Mouse (Mus musculus) splenic B cell, adult 2 months (primary cell): ENCODE data around the gene Sdhaf1.

Experiments
- DNase-seq: peaks from one replicate; pipeline ENCODE4 v3.0.0-alpha.2; 2011; ENCODE audit warnings: low read depth, low spot score
- H3K27me3 ChIP-seq: 2 replicates; pipeline ENCODE4 v1.6.1; 2012; ENCODE audit warnings: mild to moderate bottlenecking, low read length, moderate library complexity, mixed read lengths; ENCODE audit not compliant: control insufficient read depth, poor library complexity, insufficient read depth, severe bottlenecking
- H3K36me3 ChIP-seq: 2 replicates; pipeline ENCODE4 v1.6.1; 2012; ENCODE audit warnings: mild to moderate bottlenecking, low read length, moderate library complexity, mixed read lengths; ENCODE audit not compliant: control insufficient read depth, poor library complexity, insufficient read depth, severe bottlenecking

Sdhaf1 gene

GRCm38 (mm10) chr7:30315559-30316529 is 7.9 kb downstream of the Sdhaf1 start:
- Histone ChIP-seq H3K27me3 (no peaks in the 10 kb centered on the region), H3K36me3 (no peaks in the 10 kb centered on the region)
- DNase-seq, result no peak

DNA sequence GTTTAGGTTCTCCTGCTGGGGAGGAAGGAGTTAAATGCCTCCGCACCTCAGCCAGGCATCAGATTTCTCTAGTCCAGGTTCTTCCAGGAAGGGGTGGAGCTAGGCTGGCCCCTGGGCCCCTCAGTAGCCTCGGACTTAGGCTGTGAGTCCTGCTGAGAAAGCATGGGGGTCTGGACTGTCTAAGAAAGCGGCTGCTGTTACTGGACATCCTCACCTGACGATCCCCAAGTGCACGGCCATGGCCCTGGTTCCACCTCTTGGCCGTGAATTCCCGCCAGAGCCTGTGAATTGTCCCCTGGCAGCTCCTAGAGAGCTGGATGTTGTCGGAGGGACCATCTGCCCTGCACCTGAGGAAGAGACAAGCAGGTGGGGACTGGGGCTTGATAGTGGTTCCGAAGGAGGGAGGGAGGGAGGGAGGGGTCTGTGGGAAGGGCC is 9.0 kb downstream of the Sdhaf1 start, which contains the start of gene Syne4:
TSS of gene Syne4 (plus strand) at position 87 of the 435 bp plus-strand sequence.
- DNase-seq, result no peak
- no peaks in the 10 kb centered on the region for H3K27me3 ChIP-seq

GRCm38 (mm10) chr7:30313666-30314320 is 9.9 kb downstream of the Sdhaf1 start:
- no peak for DNase-seq
- Histone ChIP-seq H3K36me3 (no peaks in the 10 kb centered on the region), H3K27me3 (no peaks in the 10 kb centered on the region)

More for the DNA sequence above, 9.0 kb downstream of the Sdhaf1 start, which contains the start of gene Syne4:
- H3K36me3 ChIP-seq, result no peaks in the 10 kb centered on the region

DNA sequence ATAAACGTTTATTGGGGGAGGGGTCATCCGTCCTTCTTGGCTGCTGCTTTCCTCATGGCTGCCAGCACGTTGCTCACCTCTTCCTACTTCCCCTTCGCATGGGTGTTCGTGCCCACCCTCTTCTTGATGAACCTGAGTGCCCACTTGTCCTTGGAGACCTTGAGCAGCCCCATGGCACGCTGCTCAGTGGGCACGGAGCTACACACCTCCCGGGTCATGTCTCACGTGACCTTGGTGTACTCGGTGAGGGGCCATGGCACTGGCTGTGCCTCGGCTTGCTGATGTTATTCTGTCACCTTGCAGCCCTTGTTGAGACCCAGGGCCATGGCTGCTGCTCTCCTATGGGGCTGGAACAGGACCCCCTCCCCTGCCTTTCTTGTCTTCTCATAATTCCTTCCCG is 13.6 kb downstream of the Sdhaf1 start:
- no peaks in the 10 kb centered on the region for H3K36me3 ChIP-seq
- no peak for DNase-seq
- H3K27me3 ChIP-seq, result no peaks in the 10 kb centered on the region

DNA sequence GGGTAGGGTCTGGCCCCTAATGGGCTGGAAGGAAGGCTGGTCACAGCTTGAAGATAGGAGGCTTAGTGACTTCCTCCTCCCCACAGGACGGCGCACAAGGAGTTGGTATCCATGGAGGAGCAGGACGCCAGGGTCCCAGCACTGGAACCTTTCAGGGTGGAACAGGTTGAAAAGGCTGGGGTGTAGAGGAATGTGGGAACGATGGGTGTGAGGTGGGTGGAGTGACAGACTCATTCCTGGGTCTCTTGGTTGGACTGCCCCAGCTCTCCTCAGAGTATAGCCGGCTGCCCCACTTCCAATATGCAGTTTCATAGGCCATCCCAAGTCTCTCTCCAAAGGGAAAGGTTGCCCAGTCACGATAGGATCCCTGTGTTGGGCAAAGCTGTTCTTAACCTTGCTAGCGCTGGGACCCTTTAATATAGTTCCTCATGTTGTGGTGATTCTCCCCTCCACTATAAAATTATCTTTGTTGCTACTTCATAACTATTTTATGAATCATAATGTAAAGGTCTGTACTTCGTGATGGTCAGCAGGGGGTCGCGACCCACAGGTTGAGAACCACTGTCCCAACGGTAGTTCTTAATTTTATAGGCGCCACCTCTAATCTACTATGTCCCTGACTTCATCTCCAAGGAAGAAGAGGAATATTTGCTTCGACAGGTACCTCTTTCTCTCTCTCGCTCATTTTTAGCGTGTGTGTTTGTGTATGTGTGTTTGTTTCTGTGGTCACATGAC is 14.1 kb downstream of the Sdhaf1 start:
- Histone ChIP-seq H3K36me3 (no peaks in the 10 kb centered on the region), H3K27me3 (no peaks in the 10 kb centered on the region)
- DNase-seq, result no peak

GRCm38 (mm10) chr7:30308076-30309005 is 15.4 kb downstream of the Sdhaf1 start, which contains the start of gene Alkbh6:
Gene Alkbh6 (plus strand): TSS chr7:30308717.
- DNase-seq, result peak; percentile 96
- H3K36me3 ChIP-seq, result no peaks in the 10 kb centered on the region
- no peaks in the 10 kb centered on the region for H3K27me3 ChIP-seq

- DNase-seq, result peak; percentile 55
- H3K27me3 ChIP-seq, result no peaks in the 10 kb centered on the region
- no peaks in the 10 kb centered on the region for H3K36me3 ChIP-seq
Observed at GRCm38 (mm10) chr7:30306083-30306779, 17.5 kb downstream of the Sdhaf1 start.

DNA sequence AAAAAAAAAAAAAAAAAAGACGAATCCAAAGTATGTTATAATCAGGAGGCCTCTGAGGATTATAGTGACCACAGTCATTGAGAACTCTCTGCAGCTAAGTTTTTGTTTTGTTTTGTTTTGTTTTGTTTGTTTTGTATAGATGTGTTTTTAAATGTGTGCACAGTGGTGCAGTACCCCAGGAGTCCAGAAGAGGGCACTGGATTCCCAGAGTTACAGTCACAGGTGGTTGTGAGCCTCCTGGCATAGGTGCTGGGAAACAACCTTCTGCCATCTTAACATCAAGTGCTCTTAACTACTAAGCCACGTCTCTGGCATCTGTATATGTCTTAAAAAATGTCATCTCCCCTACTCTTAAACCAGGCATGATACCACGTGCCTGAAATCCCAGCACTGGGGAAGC is 22.8 kb downstream of the Sdhaf1 start:
- Histone ChIP-seq H3K36me3 (no peaks in the 10 kb centered on the region), H3K27me3 (no peaks in the 10 kb centered on the region)
- DNase-seq, result peak; percentile 76

DNA sequence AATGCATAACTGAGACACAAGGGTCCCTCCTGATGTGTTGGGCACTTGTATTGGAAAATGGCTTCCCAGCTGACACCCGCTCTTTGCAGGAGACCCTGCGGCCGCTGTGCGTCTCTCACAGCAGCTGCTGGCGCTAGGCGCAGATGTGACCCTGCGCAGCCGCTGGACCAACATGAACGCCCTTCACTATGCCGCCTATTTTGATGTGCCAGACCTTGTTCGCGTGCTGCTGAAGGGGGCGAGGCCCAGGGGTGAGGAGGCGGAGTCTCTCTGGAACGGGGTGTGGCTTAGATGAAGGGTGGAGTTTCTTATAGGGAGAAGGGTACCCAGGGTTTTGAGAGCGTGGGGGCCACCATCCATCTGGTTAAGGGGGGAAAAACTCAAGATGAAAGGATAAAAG is 26.4 kb downstream of the Sdhaf1 start:
- DNase-seq, result no peak
- H3K36me3 ChIP-seq, result no peaks in the 10 kb centered on the region
- no peaks in the 10 kb centered on the region for H3K27me3 ChIP-seq

DNA sequence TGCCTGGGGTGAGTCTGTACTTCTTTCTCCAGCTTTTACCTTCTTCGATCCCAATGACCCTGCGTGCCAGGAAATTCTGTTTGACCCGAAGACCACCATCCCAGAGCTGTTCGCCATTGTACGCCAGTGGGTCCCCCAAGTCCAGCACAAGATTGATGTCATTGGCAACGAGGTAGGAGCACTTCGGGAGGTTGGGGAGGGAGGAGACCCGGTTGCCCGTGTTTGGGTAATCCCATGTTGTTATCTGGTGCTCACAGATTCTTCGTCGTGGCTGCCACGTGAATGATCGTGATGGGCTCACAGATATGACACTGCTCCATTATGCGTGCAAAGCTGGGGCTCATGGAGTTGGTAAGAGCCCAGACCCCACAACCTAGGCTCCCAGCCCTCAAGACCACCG is 26.9 kb downstream of the Sdhaf1 start:
- no peak for DNase-seq
- Histone ChIP-seq H3K36me3 (no peaks in the 10 kb centered on the region), H3K27me3 (no peaks in the 10 kb centered on the region)

GRCm38 (mm10) chr7:30295103-30295502 is 28.6 kb downstream of the Sdhaf1 start:
- Histone ChIP-seq H3K36me3 (no peaks in the 10 kb centered on the region), H3K27me3 (no peaks in the 10 kb centered on the region)
- no peak for DNase-seq

- no peak for DNase-seq
- Histone ChIP-seq H3K36me3 (no peaks in the 10 kb centered on the region), H3K27me3 (no peaks in the 10 kb centered on the region)
Observed at GRCm38 (mm10) chr7:30294296-30294695, 29.4 kb downstream of the Sdhaf1 start.

GRCm38 (mm10) chr7:30293795-30294194 is 29.9 kb downstream of the Sdhaf1 start:
- Histone ChIP-seq H3K27me3 (0 out of 2 replicates have a peak, but pooled peaks cover under 1% of the 10 kb centered on the region), H3K36me3 (no peaks in the 10 kb centered on the region)
- no peak for DNase-seq
